Mouse (Mus musculus) forebrain, embryonic 13.5 days (tissue): Measurements from ENCODE around the gene Disc1. TPM values are rescaled to one million over a fixed set of nuclear protein-coding genes. Genes with fewer than 3 reads are reported as not detected.

Experiments
- ATAC-seq: fragments of 200-750 bp; cut with Nextera tagmentation; 2 replicates; pipeline ENCODE4 v1.8.0; 2017
- H3K27ac ChIP-seq: fragments of 300-500 bp; sonication (generic); 2 replicates; pipeline ENCODE4 v1.5.1; 2015; ENCODE audit warnings: inconsistent platforms, mild to moderate bottlenecking, moderate library complexity
- H3K27me3 ChIP-seq: fragments of 300-500 bp; sonication (generic); 2 replicates; pipeline ENCODE4 v1.6.1; 2015; ENCODE audit warnings: mild to moderate bottlenecking, inconsistent platforms
- H3K36me3 ChIP-seq: fragments of 300-500 bp; sonication (generic); 2 replicates; pipeline ENCODE4 v1.6.1; 2015; ENCODE audit warnings: mild to moderate bottlenecking, inconsistent platforms; ENCODE audit not compliant: poor library complexity, severe bottlenecking
- H3K4me1 ChIP-seq: fragments of 300-500 bp; sonication (generic); 2 replicates; pipeline ENCODE4 v1.6.1; 2015; ENCODE audit warnings: inconsistent platforms
- H3K4me2 ChIP-seq: fragments of 300-500 bp; sonication (generic); 2 replicates; pipeline ENCODE4 v1.6.1; 2015; ENCODE audit warnings: inconsistent platforms, mild to moderate bottlenecking, moderate library complexity
- H3K4me3 ChIP-seq: fragments of 300-500 bp; sonication (generic); 2 replicates; pipeline ENCODE4 v1.5.1; 2015; ENCODE audit warnings: mild to moderate bottlenecking, inconsistent platforms
- H3K9ac ChIP-seq: fragments of 300-500 bp; sonication (generic); 2 replicates; pipeline ENCODE4 v1.6.1; 2015; ENCODE audit warnings: mild to moderate bottlenecking, inconsistent platforms
- H3K9me3 ChIP-seq: fragments of 300-500 bp; sonication (generic); replicated peaks from 2 replicates; pipeline ENCODE4 v1.6.1; 2016; ENCODE audit warnings: inconsistent platforms
- WGBS: fragments of 180-500 bp; shearing (Covaris S2); methylation state at CpG from one replicate; pipeline ENCODE4 v1.1.7; 2015; 5-methylcytosine and 5-hydroxymethylcytosine counted together
- microRNA-seq: library from miRNA; unstranded; fragments of <30 nt; microRNA quantifications from one replicate; pipeline ENCODE4, GENCODE M21; 2016
- polyA plus RNA-seq: library from polyadenylated mRNA; unstranded; fragments of >200 nt; fragmentation: Nextera tagmentation; extraction: Ambion mirVana; gene quantifications from 2 replicates; pipeline ENCODE4 v1.2.1, GENCODE M21; 2015

Disc1 gene
- polyA plus RNA-seq, 1 experiment from 2014 or later = 0.80 TPM

DNA sequence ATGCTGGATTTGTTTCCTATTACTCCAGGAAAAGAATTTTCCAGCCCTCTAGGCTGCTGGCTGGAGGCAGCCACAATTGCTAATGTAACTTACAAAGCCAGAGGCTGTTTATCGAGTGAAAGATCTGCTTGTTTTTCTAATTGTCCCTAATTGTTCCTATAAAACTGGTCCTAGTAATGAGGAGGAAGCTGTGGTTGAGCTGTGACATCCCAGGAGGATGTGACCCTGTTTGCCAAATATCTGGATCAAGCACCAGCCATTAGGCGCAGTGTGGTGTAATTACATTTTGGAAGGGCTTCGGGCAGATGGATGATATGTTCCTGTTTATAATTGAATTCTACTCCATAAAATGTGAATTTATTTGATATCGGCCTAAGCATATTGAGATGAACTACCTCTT lies 233.3 kb downstream of the Disc1 start:
- Histone ChIP-seq H3K36me3 (no peaks in the 10 kb centered on the region), H3K4me1 (no peaks in the 10 kb centered on the region), H3K4me3 (no peak overlapping the region), H3K9ac (no peak overlapping the region), H3K9me3 (no peaks in the 10 kb centered on the region), H3K27ac (no peak overlapping the region), H3K27me3 (no peaks in the 10 kb centered on the region), H3K4me2 (no peak overlapping the region)
- ATAC-seq = no peak
- WGBS = 78% methylated on average over 4 of the region's 4 CpGs

DNA sequence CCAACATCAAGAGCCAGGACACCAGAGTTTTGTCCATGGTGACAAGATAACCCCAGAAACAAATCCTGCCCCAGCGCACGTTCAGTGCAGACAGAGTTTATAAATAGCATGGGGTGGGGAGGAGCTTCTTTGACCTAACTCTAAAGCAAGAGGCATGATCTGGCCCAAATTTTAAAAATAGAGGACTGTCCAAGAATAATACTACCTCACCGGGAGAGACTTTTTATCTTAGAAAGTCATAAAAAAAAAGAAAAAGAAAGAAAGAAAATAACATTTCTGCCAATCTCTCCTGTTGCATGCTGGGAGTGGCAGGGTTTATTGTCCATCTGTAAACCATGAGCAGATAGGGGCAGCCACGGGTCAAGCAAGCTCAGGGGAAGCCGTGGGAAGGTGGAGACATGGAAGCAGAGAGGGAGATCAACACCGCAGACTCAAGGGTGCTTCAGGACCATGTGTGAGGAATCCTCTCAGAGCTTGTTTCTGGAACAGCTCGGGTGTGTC lies 233.9 kb downstream of the Disc1 start:
- no peak for ATAC-seq

GRCm38 (mm10) chr8:125291506-125291905 lies 237.5 kb downstream of the Disc1 start:
- Histone ChIP-seq H3K9me3 (no peaks in the 10 kb centered on the region), H3K36me3 (no peaks in the 10 kb centered on the region), H3K27ac (no peak overlapping the region), H3K4me2 (no peak overlapping the region), H3K9ac (no peak overlapping the region), H3K4me1 (peaks cover 30% of the 10 kb centered on the region), H3K4me3 (no peak overlapping the region), H3K27me3 (no peaks in the 10 kb centered on the region)
- WGBS = 57% methylated on average over 10 of the region's 10 CpGs
- no peak for ATAC-seq

More for the DNA sequence above, 233.9 kb downstream of the Disc1 start:
- H3K4me1 ChIP-seq = peaks cover 3% of the 10 kb centered on the region
- no peak overlapping the region for H3K4me2 ChIP-seq
- H3K27me3 ChIP-seq = no peaks in the 10 kb centered on the region
- WGBS = 77% methylated on average over 7 of the region's 7 CpGs
- no peaks in the 10 kb centered on the region for H3K36me3 ChIP-seq
- H3K9ac ChIP-seq = no peak overlapping the region
- no peak overlapping the region for H3K4me3 ChIP-seq
- no peaks in the 10 kb centered on the region for H3K9me3 ChIP-seq
- H3K27ac ChIP-seq = no peak overlapping the region

- Histone ChIP-seq H3K4me1 (peaks cover 30% of the 10 kb centered on the region), H3K4me2 (no peak overlapping the region), H3K4me3 (no peak overlapping the region), H3K36me3 (no peaks in the 10 kb centered on the region), H3K9me3 (no peaks in the 10 kb centered on the region), H3K9ac (no peak overlapping the region), H3K27me3 (no peaks in the 10 kb centered on the region), H3K27ac (no peak overlapping the region)
- ATAC-seq = no peak
- WGBS = 75% methylated on average over 22 of the region's 22 CpGs
Measured at GRCm38 (mm10) chr8:125291932-125292717, 238.1 kb downstream of the Disc1 start.

- no peak for ATAC-seq
- H3K4me3 ChIP-seq = no peak overlapping the region
- peaks cover 30% of the 10 kb centered on the region for H3K4me1 ChIP-seq
- WGBS = 62% methylated on average over 8 of the region's 8 CpGs
- H3K36me3 ChIP-seq = no peaks in the 10 kb centered on the region
- H3K4me2 ChIP-seq = no peak overlapping the region
- H3K27me3 ChIP-seq = no peaks in the 10 kb centered on the region
- H3K27ac ChIP-seq = peak overlapping the region; percentile 37; the same call in 1 of the 2 replicates
- no peaks in the 10 kb centered on the region for H3K9me3 ChIP-seq
- no peak overlapping the region for H3K9ac ChIP-seq
Measured at GRCm38 (mm10) chr8:125292933-125293591, 239.1 kb downstream of the Disc1 start.

- 30% methylated on average over 4 of the region's 4 CpGs for WGBS
- no peak for ATAC-seq
- H3K27me3 ChIP-seq = no peaks in the 10 kb centered on the region
Measured at GRCm38 (mm10) chr8:125299248-125299647, 245.3 kb downstream of the Disc1 start.

GRCm38 (mm10) chr8:125301931-125302361 lies 248.0 kb downstream of the Disc1 start:
- no peak overlapping the region for H3K27ac ChIP-seq
- no peak overlapping the region for H3K4me2 ChIP-seq
- H3K36me3 ChIP-seq = no peaks in the 10 kb centered on the region
- no peak for ATAC-seq
- no peak overlapping the region for H3K9ac ChIP-seq
- peaks cover 15% of the 10 kb centered on the region for H3K4me1 ChIP-seq
- 81% methylated on average over 8 of the region's 8 CpGs for WGBS
- no peak overlapping the region for H3K4me3 ChIP-seq
- H3K27me3 ChIP-seq = no peaks in the 10 kb centered on the region
- no peaks in the 10 kb centered on the region; the same call in 1 of the 2 replicates for H3K9me3 ChIP-seq

More at GRCm38 (mm10) chr8:125299248-125299647, 245.3 kb downstream of the Disc1 start:
- H3K4me3 ChIP-seq = no peak overlapping the region
- no peaks in the 10 kb centered on the region for H3K9me3 ChIP-seq
- H3K4me2 ChIP-seq = no peak overlapping the region
- no peak overlapping the region for H3K9ac ChIP-seq
- H3K36me3 ChIP-seq = no peaks in the 10 kb centered on the region
- no peak overlapping the region for H3K27ac ChIP-seq
- H3K4me1 ChIP-seq = peaks cover 25% of the 10 kb centered on the region

GRCm38 (mm10) chr8:125306665-125307064 lies 252.7 kb downstream of the Disc1 start:
- Histone ChIP-seq H3K9me3 (no peaks in the 10 kb centered on the region; the same call in 1 of the 2 replicates), H3K4me2 (no peak overlapping the region), H3K27ac (no peak overlapping the region), H3K27me3 (peaks cover 4% of the 10 kb centered on the region; the same call in 1 of the 2 replicates), H3K9ac (no peak overlapping the region), H3K4me1 (peaks cover 41% of the 10 kb centered on the region), H3K4me3 (no peak overlapping the region), H3K36me3 (no peaks in the 10 kb centered on the region)
- WGBS = 14% methylated on average over 10 of the region's 10 CpGs
- no peak for ATAC-seq

GRCm38 (mm10) chr8:125309985-125310384 lies 256.0 kb downstream of the Disc1 start:
- H3K4me1 ChIP-seq = peaks cover 48% of the 10 kb centered on the region
- no peak overlapping the region for H3K4me3 ChIP-seq
- H3K36me3 ChIP-seq = no peaks in the 10 kb centered on the region
- H3K9me3 ChIP-seq = no peaks in the 10 kb centered on the region; the same call in 1 of the 2 replicates
- H3K27me3 ChIP-seq = peaks cover 7% of the 10 kb centered on the region
- no peak overlapping the region for H3K9ac ChIP-seq
- H3K27ac ChIP-seq = no peak overlapping the region
- WGBS = 78% methylated on average over 14 of the region's 14 CpGs
- no peak for ATAC-seq
- no peak overlapping the region for H3K4me2 ChIP-seq

Small RNA genes within 50 kb of the gene (microRNA-seq; reads per million reads assigned to microRNA genes)
- not detected for gene Gm22197

Other genes starting within 250 kb of the Disc1 start
- gene Gnpat, start 191.2 kb upstream of the Disc1 start, polyA plus RNA-seq = 100 and 110 TPM in 2 replicates
- gene 2810004N23Rik, start 191.1 kb upstream of the Disc1 start, polyA plus RNA-seq = 48.0 and 48.3 TPM in 2 replicates
- 10.3 and 11.1 TPM in 2 replicates for gene Exoc8, start 156.5 kb upstream of the Disc1 start, polyA plus RNA-seq
- 9.6 and 9.8 TPM in 2 replicates for gene Sprtn, start 156.3 kb upstream of the Disc1 start, polyA plus RNA-seq
- 18.0 and 18.7 TPM in 2 replicates for gene Egln1, start 104.9 kb upstream of the Disc1 start, polyA plus RNA-seq
- gene Tsnax, start 41.2 kb upstream of the Disc1 start, polyA plus RNA-seq = 128 and 133 TPM in 2 replicates